Mouse (Mus musculus) monocyte, adult 5-6 weeks (primary cell): ENCODE results near the gene 4933430I17Rik. TPM values are rescaled to one million over a fixed set of nuclear protein-coding genes. Genes with fewer than 3 reads are reported as not detected.

Experiments used
- ATAC-seq: fragments of 153-309, 156-312 bp; replicated peaks from 2 replicates; pipeline ENCODE4 v1.8.0; 2017; ENCODE audit warnings: mild to moderate bottlenecking; ENCODE audit not compliant: low TSS enrichment, insufficient number of reproducible peaks, severe bottlenecking, poor library complexity, low FRiP score
- total RNA-seq: library from RNA; stranded (forward); fragments of 200-1000, 200-491, 200-594 nt; gene quantifications from 3 replicates; pipeline ENCODE4 v1.2.3, GENCODE M21; 2017

4933430I17Rik gene
- total RNA-seq, 1 experiment from 2014 or later, result not detected

DNA sequence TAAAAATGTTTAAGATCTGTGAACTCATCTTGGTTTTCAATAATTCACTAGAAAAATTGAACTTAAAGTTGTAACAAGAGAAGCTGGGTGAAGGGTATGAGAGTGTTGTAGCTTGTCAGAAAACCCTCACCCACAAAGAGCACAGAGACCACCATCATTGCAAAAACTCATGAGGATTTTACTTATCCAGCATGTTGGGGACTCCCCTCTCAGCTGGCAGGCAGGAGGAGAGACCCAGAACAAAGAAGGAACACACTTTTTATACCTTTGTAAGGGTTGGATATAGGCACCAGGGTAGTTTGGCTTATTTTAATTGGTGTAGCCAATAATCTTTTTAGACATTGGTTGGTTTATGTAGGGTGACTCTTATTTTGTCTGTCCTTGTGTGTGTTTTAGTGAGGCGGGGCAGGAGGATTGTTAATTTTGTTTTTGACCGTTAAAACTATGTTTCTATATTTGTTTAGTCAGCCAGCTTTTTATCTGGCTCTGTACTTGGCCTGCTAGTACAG is 4.2 kb upstream of the 4933430I17Rik start:
- ATAC-seq, result no peak

DNA sequence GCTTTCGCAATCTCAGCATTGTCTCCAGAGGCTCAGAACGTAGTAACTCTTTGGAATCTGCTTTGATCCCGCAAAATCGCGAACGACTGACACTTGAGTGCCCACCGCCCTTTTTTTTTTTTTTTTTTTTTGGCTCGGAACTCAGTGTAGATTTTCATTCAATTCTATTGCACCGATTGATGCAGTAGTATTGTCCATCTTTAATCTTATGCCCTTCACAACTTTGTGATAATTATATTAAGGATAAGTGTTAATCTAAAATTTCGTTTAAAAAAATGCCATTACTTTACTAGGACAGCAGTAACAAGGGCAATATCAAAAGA is 281 bp downstream of the 4933430I17Rik start:
- no peak for ATAC-seq

DNA sequence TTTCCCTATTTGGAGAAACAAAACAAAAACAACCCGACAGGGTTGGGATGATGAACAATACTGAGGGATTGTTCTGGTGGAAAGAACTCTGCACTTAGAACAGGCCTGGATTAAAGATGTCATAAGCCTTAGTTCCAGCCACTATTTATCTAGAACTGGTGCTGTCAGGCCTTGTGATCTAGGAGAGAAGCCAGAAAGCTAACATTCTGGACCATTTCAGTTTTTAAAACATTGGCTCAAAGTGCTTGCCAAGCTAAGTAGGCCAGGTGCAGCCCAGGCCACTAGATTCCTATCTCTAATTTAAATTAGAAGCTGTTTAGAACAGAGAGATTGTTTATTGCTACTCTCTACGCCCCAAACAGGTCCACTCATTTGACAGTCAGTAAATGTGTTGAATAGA is 1.1 kb downstream of the 4933430I17Rik start:
- no peak for ATAC-seq

DNA sequence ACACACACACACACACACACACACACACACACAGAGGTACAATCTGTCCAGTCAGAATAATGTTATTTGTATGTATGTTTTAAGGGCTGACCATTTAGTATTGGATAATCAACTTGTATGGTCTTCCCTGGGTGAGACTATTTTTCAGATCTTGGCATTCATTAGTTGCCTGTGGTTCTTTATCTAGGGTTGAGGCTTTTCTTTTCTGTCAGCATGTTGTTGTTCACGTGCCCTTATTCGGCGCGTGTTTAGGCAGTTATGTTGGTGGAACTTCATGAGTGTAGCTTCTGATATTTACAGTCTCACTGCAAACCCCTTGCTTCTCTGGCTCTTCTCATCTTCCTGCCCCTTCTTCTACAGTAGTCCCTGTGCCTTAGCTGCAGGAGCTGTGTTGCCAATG is 2.5 kb downstream of the 4933430I17Rik start:
- ATAC-seq, result no peak

DNA sequence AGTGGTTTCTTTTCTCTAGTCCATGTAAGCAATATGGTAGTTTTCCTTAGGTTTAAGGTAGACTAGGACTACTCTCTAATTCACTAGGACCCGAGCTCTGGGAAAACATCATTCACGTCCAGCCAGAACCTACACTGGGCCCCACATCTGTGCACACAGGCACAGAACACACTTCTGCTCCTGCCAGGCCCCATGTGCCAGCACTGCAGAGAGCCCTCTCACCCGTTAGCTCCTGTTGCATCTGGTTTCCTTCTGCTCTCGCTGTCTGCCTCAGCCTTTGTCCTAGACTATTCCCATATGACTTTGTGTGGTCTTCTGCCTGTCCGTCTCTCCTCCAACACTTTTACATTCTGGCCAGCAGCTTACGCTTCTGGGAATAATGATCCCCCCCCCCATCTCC is 8.6 kb downstream of the 4933430I17Rik start:
- no peak for ATAC-seq

DNA sequence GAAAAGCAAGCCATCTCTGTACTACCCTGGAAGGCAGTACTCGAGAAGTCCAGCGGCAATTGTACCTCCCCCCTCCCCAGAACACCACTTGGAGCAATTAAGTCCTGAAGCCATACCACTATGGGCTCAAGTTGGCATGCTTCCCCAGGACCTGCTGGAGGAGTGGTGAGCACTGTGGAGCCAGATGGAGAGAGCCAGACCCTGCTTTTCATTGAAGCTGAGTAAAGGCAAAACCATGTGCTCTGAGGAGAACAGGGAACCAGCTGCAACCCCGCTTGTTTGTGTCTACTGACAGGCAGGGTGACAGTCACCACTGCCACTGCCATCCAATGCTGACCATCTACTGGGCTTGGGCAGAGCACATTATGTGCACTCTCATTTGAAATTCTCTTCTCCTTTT is 16.6 kb downstream of the 4933430I17Rik start:
- ATAC-seq, result no peak

DNA sequence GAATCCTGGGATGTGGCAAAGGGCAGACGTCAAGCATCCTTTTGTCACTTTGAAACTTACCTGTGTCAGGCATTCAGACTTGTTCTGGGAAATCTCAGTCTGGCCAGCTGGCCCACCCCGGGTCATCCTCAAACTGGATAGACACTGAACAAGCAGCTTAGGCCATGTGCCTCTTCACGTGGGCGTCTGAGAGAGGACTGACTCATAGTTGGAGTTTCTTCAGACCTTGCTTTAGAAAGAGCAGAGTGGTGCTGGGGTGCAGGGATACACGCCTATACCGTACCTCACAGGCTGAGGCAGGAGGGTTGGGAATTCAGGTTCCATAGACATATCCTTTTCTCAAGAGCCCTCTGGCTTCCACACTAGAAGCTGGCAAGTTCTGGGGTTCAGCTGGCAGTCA is 18.6 kb downstream of the 4933430I17Rik start:
- no peak for ATAC-seq

DNA sequence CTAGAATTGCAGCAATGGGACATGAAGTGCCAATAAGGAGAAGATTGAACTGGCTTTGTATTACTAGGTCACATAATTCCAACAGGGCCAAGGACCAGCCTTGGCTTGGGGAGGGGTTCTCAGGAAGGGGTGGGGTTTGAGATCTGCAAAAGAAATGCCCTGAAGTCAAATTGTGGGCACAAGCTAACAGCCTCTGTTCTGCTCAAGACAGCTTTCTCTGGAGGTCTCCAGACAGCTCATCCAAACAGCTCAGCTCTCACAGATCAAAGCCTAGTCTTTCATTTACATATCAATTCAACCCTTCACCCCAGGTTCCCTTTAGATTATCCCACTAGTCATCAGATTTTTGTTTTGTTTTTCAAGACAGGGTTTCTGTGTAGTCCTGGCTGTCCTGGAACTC is 19.6 kb downstream of the 4933430I17Rik start:
- no peak for ATAC-seq

DNA sequence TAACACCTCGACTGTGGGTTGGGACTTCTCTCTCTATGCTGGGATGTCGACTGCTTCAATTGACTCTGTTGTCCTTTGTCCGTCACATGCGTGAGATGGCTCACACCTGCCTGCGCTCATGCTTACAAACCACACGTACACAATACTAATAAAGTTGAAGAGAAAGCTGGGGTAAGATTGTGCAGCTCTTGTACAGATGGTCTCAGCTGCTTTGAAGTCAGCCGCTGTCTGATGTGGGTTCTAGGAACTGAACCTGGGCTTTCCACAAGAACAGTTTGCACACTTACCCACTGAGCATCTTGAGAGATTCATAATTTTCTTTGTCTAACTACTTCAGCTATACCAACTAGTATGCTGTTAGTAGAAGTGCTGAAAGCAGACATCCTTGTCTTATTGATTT is 26.8 kb downstream of the 4933430I17Rik start:
- ATAC-seq, result no peak

DNA sequence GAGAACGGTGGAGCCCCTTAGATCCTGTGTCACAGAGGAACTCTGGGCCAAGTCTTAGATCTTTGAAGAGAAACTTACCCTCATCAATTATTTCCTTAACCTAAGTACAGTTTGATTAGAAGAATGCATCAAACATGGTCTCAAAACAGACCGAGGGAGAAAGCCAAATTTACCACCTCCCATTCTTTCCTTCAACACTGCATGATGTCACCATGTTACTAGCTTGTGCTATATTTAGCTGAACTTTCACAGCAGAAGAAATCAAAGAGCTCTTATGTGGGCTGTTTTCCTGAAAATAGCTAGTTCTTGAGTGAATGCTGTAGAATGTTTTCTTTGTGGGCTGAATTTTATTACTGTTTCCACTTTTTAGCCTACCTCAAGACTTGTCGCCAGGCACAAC is 32.3 kb downstream of the 4933430I17Rik start:
- ATAC-seq, result no peak

DNA sequence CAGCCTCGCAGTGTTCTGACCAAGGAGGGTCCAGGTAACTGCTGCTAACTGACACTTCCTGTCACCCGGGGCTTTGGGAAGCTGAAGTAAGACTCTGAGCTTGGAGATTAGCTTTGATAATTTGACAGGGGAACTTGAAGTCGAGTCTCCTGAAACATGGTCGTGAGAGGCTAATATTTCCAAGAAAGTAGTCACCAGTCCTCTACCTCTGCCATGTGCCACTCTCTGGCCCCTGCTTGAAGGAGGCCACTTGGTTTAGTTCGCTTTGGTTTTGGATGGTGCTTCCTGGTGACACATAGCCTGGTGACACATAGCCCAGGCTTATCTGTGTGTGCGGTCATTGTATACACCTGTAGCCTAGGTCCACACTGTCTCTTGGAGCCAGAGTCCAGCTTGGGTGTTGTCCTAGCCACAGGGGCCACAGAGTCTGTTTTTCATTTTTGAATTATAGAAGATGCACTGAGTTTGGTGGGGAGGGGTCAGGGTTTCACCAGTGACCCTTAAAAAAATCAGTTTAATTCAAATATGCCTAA is 34.7 kb downstream of the 4933430I17Rik start, which contains the start of gene Rgs3:
Gene Rgs3, plus strand, starts transcription at position 51 of the 533 bp plus-strand sequence.
- ATAC-seq, result no peak

DNA sequence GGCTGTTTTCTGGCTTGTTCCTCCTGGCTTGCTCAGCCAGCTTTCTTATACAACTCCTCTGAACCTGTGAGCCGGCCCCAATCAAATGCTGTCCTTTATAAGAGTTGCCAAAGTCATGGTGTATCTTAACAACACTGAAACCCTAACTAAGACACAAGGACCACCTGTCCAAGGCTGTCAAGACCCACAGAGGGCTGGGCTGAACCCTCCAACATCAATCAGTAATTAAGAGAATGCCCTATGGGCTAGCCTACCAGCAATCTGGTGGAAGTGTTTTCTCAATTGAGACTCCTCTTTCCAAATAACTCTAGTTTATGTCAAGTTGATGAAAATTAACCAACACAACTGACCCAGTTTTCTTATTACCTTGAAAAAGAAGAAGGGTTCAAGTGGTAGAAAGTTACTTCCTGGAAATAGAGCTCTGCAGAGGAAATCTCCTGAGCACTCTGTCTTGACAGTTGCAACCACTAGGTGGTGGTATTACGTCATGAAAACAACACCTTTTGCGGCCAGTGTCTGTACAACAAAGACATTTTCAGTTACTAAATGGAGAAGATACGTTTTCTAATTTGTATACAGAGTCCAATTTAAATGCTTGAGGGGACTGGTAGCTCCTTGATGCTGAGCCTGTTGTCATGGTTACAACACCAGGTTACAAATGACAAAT is 35.9 kb downstream of the 4933430I17Rik start:
- peak; percentile 72 for ATAC-seq

DNA sequence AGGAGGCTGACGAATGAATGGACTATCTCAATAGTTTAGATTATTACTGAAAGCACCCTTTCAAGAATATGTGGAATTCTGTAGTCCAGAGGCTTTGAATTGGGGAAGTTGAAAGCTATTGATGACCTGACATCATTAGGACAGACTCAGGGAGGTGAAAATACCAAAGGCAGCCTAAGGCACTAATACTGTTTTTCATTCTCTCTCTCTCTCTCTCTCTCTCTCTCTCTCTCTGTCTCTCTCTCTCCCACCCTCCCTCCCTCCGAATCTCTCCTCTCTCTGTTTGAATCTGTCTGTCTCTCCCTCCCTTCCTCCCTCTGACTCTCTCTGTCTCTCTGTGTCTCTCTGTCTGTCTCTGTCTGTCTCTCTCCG is 36.4 kb downstream of the 4933430I17Rik start:
- no peak for ATAC-seq

DNA sequence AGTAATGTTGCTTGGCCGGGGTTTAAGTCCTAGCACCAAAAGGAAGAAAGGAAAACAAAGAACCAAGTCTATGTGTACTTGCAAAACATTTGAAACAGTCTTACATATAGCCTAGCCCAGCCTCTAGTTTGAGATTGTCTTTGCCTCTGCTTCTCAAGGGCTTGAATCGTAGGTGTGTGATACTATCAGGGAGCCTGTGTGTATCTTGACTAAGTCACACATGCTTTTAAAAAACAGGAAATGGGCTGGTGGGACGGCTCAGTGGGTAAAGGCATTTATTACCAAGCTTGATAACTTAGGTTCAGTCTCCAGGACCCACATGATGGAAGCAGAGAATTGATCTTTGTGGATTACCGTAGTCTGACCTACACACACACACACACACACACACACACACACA is 36.8 kb downstream of the 4933430I17Rik start:
- 0 out of 2 replicates have a peak, but pooled peaks have one; percentile 28 for ATAC-seq

DNA sequence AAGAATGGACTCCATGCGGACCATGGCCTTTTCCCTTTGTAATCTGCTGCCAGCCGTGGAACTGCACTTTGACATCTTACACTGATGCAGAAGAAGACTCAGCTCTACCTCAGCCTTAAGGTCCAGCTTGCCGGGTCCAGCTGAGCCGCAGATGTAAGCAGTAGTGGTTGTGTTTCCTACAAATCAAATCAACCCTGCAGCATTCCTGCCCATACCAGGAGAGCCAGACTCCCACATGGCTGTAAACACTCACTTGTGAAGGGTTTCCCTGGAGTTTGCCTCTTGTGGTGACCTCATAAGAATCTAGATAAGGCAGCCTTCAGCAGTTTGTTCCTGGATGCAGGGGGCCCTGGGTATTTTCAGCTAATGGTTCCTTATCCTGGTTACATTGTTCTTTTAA is 41.4 kb downstream of the 4933430I17Rik start:
- no peak for ATAC-seq

DNA sequence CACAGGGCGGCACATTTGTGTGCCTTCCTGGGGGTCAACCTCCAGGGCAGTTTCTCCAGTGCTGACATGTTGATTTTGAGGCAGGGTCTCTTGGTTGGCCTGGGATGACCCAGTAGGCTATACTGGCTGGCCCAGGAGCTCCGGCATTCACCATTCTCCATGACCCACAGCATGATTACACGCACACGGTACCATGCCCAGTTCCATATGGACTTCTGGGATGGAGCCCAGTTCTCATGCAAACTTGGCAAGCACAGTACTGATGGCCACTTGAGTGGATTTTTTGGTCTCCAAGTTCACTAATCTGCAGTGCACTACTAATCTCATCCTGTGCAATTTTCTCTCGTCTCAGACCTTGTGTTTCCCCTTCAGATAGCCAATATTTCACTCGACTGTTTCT is 42.5 kb downstream of the 4933430I17Rik start:
- no peak for ATAC-seq

DNA sequence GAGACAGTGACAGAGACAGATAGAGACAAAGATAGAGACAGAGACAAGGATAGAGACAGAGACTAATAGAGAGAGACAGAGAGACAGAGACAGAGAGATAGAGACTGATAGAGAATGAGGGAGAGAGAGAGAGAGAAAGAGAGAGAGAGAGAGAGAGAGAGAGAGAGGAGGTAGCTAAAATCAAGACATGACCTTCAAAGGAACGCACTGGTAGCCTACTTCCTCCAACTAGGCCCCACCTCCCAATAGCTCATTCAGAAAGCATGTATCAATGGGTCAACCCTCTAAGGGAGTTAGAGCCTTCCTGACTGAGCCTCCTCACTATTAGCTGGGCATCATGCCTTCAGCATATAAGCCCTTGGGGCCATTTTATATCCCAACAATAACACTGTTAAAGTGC is 43.2 kb downstream of the 4933430I17Rik start:
- ATAC-seq, result no peak

DNA sequence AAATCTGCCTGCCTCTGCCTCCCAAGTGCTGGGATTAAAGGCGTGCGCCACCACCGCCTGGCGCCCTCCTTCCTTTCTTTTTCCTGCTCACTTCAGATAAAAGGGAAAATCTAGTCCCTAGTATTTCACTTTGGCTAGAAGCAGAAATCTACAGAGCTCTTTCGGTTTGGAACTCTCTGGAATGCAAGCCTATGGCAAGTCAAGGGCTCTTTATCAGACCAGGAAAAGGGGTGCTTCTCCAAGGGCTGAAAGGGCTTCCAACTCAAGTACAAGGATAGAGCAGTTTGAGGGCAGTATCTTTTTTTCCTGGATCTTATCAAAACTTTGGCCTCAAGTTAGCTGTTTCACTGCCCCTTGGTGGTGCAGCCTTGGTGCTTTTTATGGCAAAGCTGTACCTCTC is 44.4 kb downstream of the 4933430I17Rik start:
- ATAC-seq, result no peak

DNA sequence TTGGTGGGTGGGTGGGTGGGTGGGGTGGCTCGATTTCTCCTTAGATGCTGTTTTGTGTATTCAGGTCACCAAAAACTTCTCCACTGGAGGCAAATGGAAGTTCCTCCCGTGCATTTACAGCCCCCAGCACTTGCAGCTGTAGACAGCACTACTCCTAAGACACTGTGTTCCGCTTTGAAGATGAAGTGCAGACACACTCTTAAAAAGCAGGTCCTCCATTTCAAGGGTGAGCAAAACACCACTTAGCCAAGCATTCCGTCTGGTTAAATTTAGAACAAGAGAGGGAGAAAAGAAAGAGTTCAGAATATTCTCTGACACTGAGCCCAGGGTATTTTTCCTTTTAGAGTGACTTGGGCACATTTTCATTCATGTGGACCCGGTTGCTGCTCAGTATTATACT is 44.9 kb downstream of the 4933430I17Rik start:
- ATAC-seq, result no peak

DNA sequence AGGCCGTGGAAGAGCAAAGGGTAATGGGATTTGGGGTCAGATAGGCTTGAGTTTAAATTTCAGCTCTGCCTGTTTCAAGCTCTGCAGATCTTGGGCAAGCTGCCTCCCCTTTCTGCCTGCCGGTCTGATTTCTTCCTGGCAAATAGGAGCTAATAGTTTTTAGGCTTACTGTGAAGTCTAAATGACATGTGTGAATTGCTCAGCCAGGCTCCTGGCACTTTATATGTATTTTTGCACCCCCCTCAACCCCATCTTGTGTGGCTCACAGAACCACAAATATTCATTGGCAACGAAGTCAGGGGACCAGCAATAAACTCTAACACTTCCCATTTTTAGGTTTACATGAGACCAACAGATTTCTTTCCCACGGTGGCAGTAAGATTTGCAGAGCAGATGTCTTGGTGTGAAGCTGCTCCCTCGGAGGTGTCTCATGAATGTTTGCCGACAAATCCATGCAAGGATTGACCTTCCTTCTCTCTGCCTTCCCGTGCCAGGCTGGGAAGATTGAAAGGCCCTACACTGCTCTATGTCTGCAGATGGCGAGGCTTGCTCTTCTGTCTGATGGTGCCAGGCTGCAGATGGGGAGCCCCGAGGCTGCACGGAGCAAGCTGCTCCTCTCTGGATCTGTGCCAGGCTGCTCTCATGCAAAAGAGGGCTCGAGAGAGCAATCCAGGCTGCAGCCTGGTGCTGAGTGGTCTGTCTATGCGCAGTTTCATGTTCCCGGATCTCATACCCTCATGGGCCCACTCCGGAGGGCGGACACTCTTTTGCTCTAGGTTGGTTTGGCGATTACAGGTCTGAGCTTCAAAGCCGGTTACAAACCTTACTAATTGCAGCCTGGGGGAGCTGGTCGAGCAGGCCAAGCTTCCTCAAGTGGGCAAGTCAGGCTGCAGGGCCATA is 57.4 kb downstream of the 4933430I17Rik start:
- ATAC-seq, result no peak
